Mouse (Mus musculus) gastrocnemius, postnatal 14 days (tissue): ENCODE results near the gene Slc17a9. TPM values are rescaled to one million over a fixed set of nuclear protein-coding genes. Genes with fewer than 3 reads are reported as not detected.

Experiments used
- DNase-seq: peaks from one replicate; pipeline ENCODE4 v3.0.0; 2021; ENCODE audit warnings: mixed read lengths
- intact Hi-C: fragments of 180-260 bp; cut with DNase I; formaldehyde crosslinking; loops from one replicate; pipeline ENCODE4 v1.15.1; 2025; ENCODE audit warnings: low total_unique reads
- long read RNA-seq, 2 experiments: library from polyadenylated mRNA; stranded (forward); transcript quantifications; one replicate each; pipeline ENCODE4 v2.0.0; 2021
- total RNA-seq, 2 experiments: library from RNA; stranded (reverse); gene quantifications; 2 replicates each; pipeline ENCODE4 v1.2.3; 2021

Slc17a9 gene
- total RNA-seq: under 1 TPM; 0.39 to 0.51 TPM
- long read RNA-seq, experiment 1: 0 reads
- long read RNA-seq, experiment 2: 0 reads

GRCm38 (mm10) chr2:180724585-180725413 is at the start of gene Slc17a9:
Slc17a9 (plus strand) TSS chr2:180725263.
- intact Hi-C loops: loop anchor here (5.0 kb wide), 1 partner anchor 42 kb away; no protein-coding TSS in a partner anchor
- peak; percentile 50 for DNase-seq

GRCm38 (mm10) chr2:180676706-180677105 is 48.4 kb upstream of the Slc17a9 start:
- intact Hi-C loops: no loop called here
- DNase-seq: no peak

- intact Hi-C loops: no loop called here
- DNase-seq: peak; percentile 31
Observed at GRCm38 (mm10) chr2:180678609-180679140, 46.4 kb upstream of the Slc17a9 start.

GRCm38 (mm10) chr2:180681225-180681624 is 43.8 kb upstream of the Slc17a9 start:
- no peak for DNase-seq
- intact Hi-C loops: loop anchor here (5.0 kb wide), 1 partner anchor 46 kb away; the partner anchor contains the start of gene Slc17a9

- intact Hi-C loops: loop anchor here (5.0 kb wide), 1 partner anchor 44 kb away; the partner anchor contains the start of gene Slc17a9
- DNase-seq: no peak
Observed at GRCm38 (mm10) chr2:180683524-180683923, 41.5 kb upstream of the Slc17a9 start.

- DNase-seq: no peak
- intact Hi-C loops: loop anchor here (5.0 kb wide), 1 partner anchor 43 kb away; the partner anchor contains the start of gene Slc17a9
Observed at GRCm38 (mm10) chr2:180684031-180684430, 41.0 kb upstream of the Slc17a9 start.

GRCm38 (mm10) chr2:180689841-180690240 is 35.2 kb upstream of the Slc17a9 start:
- no peak for DNase-seq
- intact Hi-C loops: no loop called here

GRCm38 (mm10) chr2:180692630-180693029 is 32.4 kb upstream of the Slc17a9 start:
- intact Hi-C loops: no loop called here
- DNase-seq: no peak

- no peak for DNase-seq
- intact Hi-C loops: no loop called here
Observed at GRCm38 (mm10) chr2:180695176-180695575, 29.9 kb upstream of the Slc17a9 start.

GRCm38 (mm10) chr2:180700457-180700856 is 24.6 kb upstream of the Slc17a9 start:
- no peak for DNase-seq
- intact Hi-C loops: no loop called here

- intact Hi-C loops: no loop called here
- no peak for DNase-seq
Observed at GRCm38 (mm10) chr2:180701053-180701766, 23.9 kb upstream of the Slc17a9 start.

- intact Hi-C loops: no loop called here
- DNase-seq: peak; percentile 94
Observed at GRCm38 (mm10) chr2:180701767-180702621, 23.1 kb upstream of the Slc17a9 start.

GRCm38 (mm10) chr2:180702701-180703149 is 22.3 kb upstream of the Slc17a9 start:
- intact Hi-C loops: no loop called here
- DNase-seq: no peak

GRCm38 (mm10) chr2:180703175-180703574 is 21.9 kb upstream of the Slc17a9 start:
- no peak for DNase-seq
- intact Hi-C loops: no loop called here

- DNase-seq: no peak
- intact Hi-C loops: no loop called here
Observed at GRCm38 (mm10) chr2:180703645-180704359, 21.3 kb upstream of the Slc17a9 start.

GRCm38 (mm10) chr2:180704591-180704990 is 20.5 kb upstream of the Slc17a9 start:
- peak; percentile 40 for DNase-seq
- intact Hi-C loops: no loop called here

- intact Hi-C loops: no loop called here
- DNase-seq: no peak
Observed at GRCm38 (mm10) chr2:180705066-180705465, 20.0 kb upstream of the Slc17a9 start.

GRCm38 (mm10) chr2:180705975-180706374 is 19.1 kb upstream of the Slc17a9 start:
- DNase-seq: no peak
- intact Hi-C loops: no loop called here
